Mouse (Mus musculus): ENCODE measurements around the gene Serhl.

The Serhl gene

GRCm38 (mm10) chr15:83085901-83086300 is 3.4 kb upstream of the Serhl start:
- peak; percentile 51 to 66 for DNase-seq

GRCm38 (mm10) chr15:83086636-83087328 is 2.5 kb upstream of the Serhl start:
- DNase-seq: no peak

- DNase-seq: no peak
Measured at GRCm38 (mm10) chr15:83088495-83089428, 544 bp upstream of the Serhl start.

DNA sequence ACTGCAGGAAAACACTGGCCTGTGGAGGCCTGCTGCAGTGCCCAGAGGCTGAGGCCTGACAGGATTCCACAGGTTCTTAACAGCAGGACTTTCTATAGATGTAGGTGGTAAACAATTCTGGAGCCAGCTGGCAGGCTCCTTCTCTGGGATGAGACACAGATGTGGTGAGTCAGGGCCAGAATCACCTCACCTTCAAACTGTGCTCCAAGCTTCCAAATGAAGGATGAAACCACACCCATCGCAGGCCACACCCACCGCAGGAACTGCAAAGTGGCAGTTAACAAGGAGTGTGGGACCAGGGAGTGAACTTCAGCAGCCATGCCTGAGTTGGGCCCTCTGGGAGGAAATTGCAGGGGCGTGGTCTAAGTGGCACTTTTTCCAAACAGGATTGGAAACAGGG is 1.6 kb downstream of the Serhl start:
- no peak for DNase-seq

GRCm38 (mm10) chr15:83093687-83094086 is 4.4 kb downstream of the Serhl start:
- no peak for DNase-seq

- DNase-seq: no peak
Measured at GRCm38 (mm10) chr15:83095950-83096349, 6.6 kb downstream of the Serhl start.

GRCm38 (mm10) chr15:83099533-83100331 is 10.4 kb downstream of the Serhl start:
- peak; percentile 96 for DNase-seq

- no peak for DNase-seq
Measured at GRCm38 (mm10) chr15:83100332-83100662, 11.0 kb downstream of the Serhl start.

GRCm38 (mm10) chr15:83103111-83103510 is 13.8 kb downstream of the Serhl start:
- no peak for DNase-seq

DNA sequence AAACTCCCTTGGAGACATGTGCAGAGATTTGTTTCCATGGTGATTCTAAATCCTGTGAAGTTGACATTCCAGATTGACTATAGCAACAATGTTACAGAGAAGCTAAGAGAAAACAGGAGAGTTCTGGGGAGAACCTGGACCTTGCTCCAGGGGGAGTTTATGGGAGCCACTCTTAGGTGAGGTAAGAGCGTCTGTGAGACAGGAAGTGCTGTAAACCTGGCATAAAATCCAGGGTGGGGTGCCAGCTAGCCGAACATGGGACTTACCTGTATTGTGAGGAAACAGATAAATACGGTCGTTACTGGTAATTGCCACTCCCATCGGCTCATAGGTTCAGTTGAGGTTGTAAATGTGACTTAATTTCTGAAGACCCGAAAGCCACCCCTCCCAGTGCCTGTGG is 17.1 kb downstream of the Serhl start:
- DNase-seq: no peak

DNA sequence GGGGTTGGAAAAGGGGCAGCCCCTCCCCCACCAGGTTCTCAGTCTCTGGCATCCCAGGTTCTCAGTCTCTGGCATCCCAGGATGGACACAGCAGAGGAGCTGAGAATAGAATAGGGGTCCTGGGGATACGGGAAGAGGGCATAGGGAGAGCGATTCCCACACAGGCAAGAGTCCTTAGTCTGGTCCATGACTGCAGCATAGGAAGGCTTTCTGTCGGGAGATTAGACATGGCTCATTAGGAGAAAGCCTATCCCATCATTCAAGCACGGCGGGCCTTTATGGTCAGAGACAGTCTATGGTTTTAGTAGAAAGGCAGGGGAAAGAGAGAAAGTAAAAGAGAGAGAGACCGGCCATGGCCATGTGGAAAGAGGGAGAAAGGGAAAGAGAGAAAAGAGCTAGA is 18.5 kb downstream of the Serhl start:
- no peak for DNase-seq

DNA sequence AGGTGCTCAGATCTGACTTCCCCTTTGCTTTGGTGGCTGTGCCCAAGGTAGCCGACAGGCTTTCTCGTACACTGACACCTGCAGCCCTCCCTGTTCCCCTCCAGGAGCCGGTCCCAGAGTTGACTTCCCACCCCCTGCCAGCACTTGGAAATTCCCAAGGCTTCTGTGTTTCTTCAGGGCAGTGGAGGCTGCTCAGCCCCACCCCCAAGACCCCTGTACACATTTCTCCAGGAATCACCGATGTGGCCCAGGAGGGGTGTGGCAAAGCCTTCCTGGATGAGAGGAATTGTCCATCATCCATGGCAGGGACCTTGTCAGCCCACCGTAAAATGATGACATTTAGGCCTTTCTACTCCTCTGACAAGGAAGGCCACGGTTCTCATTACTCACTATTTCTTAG is 22.0 kb downstream of the Serhl start:
- no peak for DNase-seq

DNA sequence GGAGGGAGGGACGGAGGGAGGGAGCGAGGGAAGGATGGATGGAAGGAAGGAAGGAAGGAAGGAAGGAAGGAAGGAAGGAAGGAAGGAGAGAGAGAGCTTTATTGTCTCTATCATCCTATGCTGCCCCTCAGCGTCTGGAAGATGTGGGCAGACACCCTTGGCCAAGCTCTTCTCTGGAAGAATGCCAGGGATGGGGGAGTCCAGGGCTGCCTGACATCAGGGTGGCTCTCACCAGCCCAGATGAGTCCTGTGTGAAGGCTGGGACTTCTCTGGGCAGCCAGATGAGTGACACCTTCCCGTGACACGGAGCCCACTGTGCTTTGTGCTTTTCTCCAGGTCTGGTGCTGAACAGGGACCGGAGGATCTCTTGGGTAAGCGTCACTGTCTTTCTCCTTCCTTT is 22.6 kb downstream of the Serhl start:
- no peak for DNase-seq

DNA sequence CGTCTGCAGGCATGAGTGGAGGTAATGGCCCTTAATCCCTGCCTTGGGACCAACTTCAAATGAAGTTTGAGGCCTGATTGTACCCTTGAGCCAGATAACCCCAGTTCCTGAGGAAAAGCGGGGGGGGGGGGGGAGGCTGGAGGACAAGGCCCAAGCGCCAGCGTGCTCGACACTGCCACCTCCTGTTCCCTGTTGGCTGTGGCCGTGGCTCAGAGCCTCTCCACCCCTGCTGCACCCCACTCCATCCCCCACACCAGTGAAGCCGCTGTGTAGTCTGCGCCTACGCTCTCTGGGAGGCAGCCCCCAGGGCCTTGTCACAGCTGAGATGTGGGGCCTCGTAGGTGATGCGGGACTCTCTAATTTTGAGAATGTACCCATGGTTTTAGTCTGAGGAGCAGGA is 23.6 kb downstream of the Serhl start:
- DNase-seq: peak; percentile 78 to 84

- no peak for DNase-seq
Measured at GRCm38 (mm10) chr15:83114106-83114505, 24.8 kb downstream of the Serhl start.

- DNase-seq: no peak
Measured at GRCm38 (mm10) chr15:83115071-83115470, 25.8 kb downstream of the Serhl start.

- DNase-seq: peak in 1 of 2 experiments; percentile 47
Measured at GRCm38 (mm10) chr15:83118360-83118759, 29.1 kb downstream of the Serhl start.

DNA sequence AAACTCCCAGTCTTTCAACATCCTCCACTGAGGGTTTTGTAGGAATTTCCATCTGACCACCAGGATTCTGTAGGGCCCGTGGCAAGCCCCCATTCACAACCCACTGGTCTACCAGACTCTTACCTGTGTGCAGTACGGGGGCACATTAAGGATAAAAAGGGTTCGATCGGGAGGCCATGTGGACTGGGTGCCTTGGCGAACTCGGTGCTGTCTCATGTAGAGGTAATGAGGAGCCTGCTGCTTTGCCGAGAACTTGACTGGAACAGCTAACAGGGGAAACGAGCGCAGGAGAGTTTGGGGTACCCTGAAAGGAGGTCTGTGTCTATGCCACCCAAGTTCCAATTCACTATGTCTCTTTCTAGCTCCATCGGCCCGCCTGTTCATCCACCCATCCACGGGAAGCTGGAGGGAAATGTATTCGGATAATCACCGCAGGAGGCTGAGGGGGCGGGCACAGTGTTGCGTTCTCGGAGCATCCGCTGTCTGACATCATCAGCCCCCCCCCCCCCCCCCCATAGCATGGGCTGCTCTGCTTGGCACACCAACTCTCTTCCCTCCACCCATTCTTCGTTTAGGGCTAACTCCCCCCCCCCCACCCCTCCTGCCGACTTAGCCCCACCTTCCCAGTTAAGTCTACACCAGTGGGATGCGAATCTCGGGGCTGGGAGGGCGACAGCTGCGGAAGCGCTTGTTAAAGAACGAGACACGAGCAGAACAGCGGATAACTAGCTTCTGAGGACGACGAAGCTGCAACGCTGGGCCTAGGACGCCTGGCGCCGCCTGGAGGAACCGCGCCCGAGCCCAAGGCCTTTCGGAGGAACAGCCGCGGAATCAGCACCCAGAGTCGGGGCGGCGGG is 32.6 kb downstream of the Serhl start:
- peak; percentile 50 to 55 for DNase-seq

DNA sequence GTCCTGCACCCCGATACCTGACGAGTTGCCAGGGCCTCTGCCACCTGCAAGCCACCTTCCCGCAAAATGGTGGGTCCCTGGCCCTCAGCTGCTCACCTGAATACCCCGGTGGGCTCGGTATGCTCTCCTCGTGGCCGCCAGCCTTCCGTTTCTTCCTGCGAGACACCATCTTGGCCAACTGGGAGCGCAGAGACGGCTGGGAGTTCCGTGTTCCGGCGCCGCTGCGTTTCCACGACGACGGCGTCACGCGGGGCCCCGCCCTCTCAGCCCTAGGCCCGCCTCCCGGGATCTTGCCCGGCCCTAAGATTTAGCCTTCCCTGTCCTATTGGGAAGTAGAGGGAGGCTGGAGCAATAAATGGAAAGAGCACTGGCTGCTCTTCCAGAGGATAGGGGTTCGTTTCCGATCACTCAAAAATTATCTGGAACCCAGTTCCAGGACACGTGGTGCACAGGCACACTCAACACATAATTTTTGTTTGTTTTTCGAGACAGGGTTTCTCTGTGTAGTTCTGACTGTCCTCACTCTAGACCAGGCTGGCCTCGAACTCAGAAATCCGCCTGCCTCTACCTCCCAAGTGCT is 33.4 kb downstream of the Serhl start, which contains the start of gene Rrp7a:
TSS of gene Rrp7a (minus strand) at position 236 of the 580 bp plus-strand sequence.
- peak; percentile 94 to 95 for DNase-seq

GRCm38 (mm10) chr15:83124625-83125024 is 35.3 kb downstream of the Serhl start:
- no peak for DNase-seq

DNA sequence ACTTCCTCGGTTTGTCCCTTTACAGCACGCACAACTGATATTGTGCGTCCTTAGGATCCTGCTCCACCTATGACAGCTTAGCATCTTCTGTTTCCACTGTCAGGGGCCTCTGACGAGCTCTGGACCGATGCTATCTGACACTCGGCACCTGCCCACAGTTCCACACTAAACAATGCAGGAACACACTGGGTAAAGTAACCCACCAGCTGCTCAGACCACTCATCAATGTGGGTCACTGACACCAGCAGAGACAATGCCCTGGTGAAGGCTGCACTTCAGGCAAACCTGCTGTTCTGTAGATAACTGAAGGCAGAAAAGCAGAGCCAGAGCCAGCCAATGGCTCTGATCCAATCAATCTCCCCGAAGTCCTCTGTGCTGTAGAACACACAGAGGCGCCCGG is 37.3 kb downstream of the Serhl start:
- no peak for DNase-seq

- peak in 1 of 2 experiments; percentile 78 for DNase-seq
Measured at GRCm38 (mm10) chr15:83127037-83127436, 37.7 kb downstream of the Serhl start.
